Mouse (Mus musculus): ENCODE measurements around the gene Cd36.

Cd36 gene

GRCm38 (mm10) chr5:17806774-17807377, 81.7 kb downstream of the Cd36 start:
- no peak for DNase-seq (ENCODE audit: low read depth, low spot score)

DNA sequence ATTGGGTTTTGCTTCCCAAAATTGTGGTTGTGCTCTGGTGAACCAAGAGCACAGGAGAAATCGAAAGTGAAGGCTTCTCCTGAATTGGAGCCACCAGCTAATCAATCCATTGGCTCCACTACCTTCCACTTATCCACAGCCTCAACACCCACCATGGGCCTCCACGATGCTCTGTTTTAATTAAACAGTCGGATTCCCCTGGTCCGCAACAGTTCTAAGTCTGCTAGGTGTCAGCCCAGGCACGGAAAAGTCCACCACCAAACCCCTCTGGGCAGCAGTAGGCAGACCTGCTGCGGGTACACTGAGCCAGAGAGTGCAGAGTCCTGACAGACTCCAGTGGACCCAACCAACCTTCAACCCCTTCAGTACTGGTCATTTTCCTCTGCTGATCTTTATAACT, 112.0 kb downstream of the Cd36 start:
- DNase-seq (ENCODE audit: low read depth, low spot score), result peak; percentile 97

GRCm38 (mm10) chr5:17770328-17770727, 118.3 kb downstream of the Cd36 start:
- DNase-seq (ENCODE audit: low read depth, low spot score), result no peak

DNA sequence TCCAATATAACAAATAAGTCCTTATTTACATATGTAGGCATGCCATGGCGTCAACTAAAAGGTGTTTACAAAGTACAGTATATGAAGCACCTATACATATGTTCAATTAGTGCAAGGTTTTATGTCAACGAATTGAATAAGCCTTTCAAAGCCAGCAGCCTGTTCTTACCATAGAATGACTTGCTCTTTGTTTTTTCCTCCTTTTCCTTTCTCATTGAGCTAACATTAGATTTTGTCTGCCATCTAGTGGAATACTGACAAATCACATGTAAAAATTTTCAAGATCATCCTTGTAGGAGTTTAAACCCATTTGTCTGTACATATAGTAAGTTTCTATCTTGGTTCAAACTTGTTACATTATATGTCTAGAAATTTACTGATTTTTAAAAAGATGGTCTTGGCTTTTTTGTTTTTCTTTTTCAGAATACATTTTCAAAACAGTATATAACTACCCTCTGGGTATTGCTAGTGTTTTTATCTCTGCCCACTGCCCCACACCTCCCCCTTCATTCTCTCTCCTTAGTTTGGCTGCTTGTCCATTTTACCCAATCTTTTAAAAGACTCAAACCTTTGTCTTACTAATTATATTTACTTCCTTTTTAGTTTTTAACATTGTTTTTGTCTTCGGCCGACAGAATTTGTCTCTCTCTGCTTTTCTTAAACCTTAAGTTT, 122.5 kb downstream of the Cd36 start:
- no peak for DNase-seq (ENCODE audit: low read depth, low spot score)

GRCm38 (mm10) chr5:17753471-17754005, 135.1 kb downstream of the Cd36 start:
- no peak for DNase-seq (ENCODE audit: low read depth, low spot score)

DNA sequence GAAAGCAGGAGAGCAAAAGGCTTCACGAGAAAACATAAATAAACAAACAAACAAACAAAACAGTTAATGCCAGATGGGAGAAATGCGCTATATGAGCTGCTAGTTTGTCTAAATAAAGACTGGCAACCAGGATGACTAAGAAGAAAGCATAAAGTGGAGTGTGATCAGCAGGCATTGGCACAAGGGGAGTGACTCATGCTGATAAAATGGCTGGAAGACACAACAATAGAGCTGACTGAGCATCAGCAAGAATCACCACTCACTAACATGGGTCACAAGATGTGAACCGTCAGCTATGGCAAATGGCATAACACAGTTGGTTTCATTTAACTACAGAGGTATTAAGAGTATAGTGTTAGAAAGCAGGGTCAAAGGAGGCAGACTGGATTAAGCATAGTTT, 140.3 kb downstream of the Cd36 start:
- no peak for DNase-seq (ENCODE audit: low read depth, low spot score)

- DNase-seq (ENCODE audit: low read depth, low spot score), result no peak
Measured at GRCm38 (mm10) chr5:17747143-17747542, 141.5 kb downstream of the Cd36 start.

DNA sequence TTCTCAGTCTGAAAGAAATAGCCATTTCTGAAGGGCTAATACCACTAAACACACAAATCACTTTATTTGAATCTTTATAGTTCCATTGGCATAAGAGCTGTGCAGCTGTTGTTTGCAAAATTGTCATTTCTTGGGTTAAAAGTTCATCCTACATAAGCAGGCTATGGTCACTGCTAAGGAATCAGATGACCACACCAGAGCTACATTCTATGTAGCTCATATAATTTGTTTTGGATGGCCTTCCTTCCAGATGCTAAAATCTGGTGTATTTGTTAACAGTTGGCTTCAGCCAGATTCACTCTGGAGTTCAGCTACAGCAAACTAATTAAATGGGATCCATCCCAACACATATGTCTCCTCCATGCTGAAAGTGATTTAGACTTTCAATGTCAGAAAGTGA, 142.1 kb downstream of the Cd36 start:
- DNase-seq (ENCODE audit: low read depth, low spot score), result no peak

DNA sequence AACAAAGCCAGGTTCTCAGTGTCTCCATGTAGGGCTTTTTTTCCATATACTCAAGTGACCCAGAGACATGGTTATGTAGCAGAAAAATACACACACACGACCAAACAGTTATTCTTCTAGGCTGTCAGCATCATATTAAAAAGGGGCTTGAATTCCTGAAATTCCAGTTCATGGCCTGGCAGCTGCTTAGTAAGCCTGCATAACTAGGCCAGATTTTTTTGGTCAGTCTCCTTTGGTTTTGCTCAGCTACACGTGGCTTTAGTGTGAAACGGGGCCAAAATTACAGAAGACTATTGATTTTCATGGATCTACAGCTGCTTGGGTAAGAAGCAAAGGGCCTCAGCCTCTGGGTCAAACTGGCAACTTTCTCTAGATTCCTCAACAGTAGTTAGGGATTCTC, 148.8 kb downstream of the Cd36 start:
- no peak for DNase-seq (ENCODE audit: low read depth, low spot score)
